In the genomic region with DNA sequence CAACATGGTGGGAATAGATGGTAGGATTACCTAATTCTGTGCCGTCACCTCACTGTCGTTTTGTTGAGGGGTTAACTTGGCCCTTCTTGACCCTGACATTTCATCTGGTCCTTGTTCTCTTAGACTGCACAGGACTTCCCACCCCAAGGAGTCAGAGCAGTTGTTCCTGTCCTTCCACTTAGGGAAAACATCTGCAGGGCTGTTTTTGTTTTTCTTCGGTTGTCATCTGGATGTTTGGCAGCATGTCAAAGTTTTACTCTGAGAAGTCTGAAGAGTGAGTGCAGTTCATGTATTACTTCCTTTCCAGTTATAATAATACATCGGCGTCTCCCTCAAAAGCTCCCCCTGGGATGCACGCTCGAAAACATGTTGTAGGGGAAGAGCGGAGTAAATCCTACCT, we compare ENCODE assay signal across 22 mouse cellular contexts.
DNase-seq lines count a peak whose midpoint lies in the region; ATAC-seq and TF ChIP-seq lines count a peak whose summit lies in the region.
"Had no signal": no experiment of that assay in that cellular context is flagged by ENCODE, and none has a peak within 500 bp of the region (broad histone marks: within the 10 kb centered on the region; RNA-seq: fewer than 3 reads in every experiment).

No protein-coding gene starts in this region.

- intact Hi-C loops in gastrocnemius, adult 2 months (cut with DNase I): no loop called here

- no peak for ATAC-seq in kidney, postnatal 0 days (replicated peaks; ENCODE audit: low FRiP score, low read depth)
- ATAC-seq in kidney, embryonic 15.5 days (replicated peaks; ENCODE audit: low FRiP score): no peak
- ATAC-seq: forebrain, embryonic 15.5 days; intestine, postnatal 0 days; midbrain, embryonic 15.5 days had no signal

- H3K9me3 ChIP-seq in kidney, postnatal 0 days (replicated peaks; ENCODE audit: low read length): no peaks in the 10 kb centered on the region
- H3K9me3 ChIP-seq in kidney, embryonic 15.5 days (replicated peaks): no peaks in the 10 kb centered on the region
- H3K9me3 ChIP-seq: forebrain, embryonic 15.5 days; hindbrain, embryonic 15.5 days; limb, embryonic 12.5 days; midbrain, embryonic 15.5 days had no signal

- no peak for TF ChIP-seq POLR2A in lung, adult 2 months (IDR thresholded peaks at IDR 0.05; ENCODE audit: borderline replicate concordance, extremely low read depth, low read depth, low read length)

- H3K9ac ChIP-seq in kidney, postnatal 0 days (ENCODE audit: low read depth, low read length): no peak overlapping the region
- H3K9ac ChIP-seq in kidney, embryonic 15.5 days: no peak overlapping the region
- H3K9ac ChIP-seq: forebrain, embryonic 15.5 days; hindbrain, embryonic 15.5 days; limb, embryonic 12.5 days; liver, embryonic 14.5 days; midbrain, embryonic 15.5 days had no signal

- WGBS in kidney, postnatal 0 days: 62% methylated on average over 8 of the region's 8 CpGs
- 51% methylated on average over 8 of the region's 8 CpGs for WGBS in kidney, embryonic 15.5 days
- 52% methylated on average over 8 of the region's 8 CpGs for WGBS in lung, adult 2 months

- no peak overlapping the region for H3K4me3 ChIP-seq in gastrocnemius, adult 2 months
- H3K4me3 ChIP-seq in kidney, postnatal 0 days (replicated peaks; ENCODE audit: low read depth, low read length): no peak overlapping the region
- H3K4me3 ChIP-seq in kidney, embryonic 15.5 days (replicated peaks): no peak overlapping the region
- no peak overlapping the region for H3K4me3 ChIP-seq in lung, adult 2 months (replicated peaks; ENCODE audit: extremely low read depth, low read depth, low read length)
- H3K4me3 ChIP-seq: erythroblast, embryonic 14.5 days; forebrain, embryonic 15.5 days; hindbrain, embryonic 15.5 days; left cerebral cortex, adult 2 months; limb, embryonic 12.5 days; midbrain, embryonic 15.5 days had no signal

- no peaks in the 10 kb centered on the region for H3K4me1 ChIP-seq in kidney, postnatal 0 days (replicated peaks; ENCODE audit: insufficient read depth, low read length)
- no peaks in the 10 kb centered on the region for H3K4me1 ChIP-seq in kidney, embryonic 15.5 days
- no peaks in the 10 kb centered on the region for H3K4me1 ChIP-seq in lung, adult 2 months (ENCODE audit: control insufficient read depth, insufficient read depth, low read length)
- H3K4me1 ChIP-seq: forebrain, embryonic 15.5 days; hindbrain, embryonic 15.5 days; limb, embryonic 12.5 days; midbrain, embryonic 15.5 days had no signal

- DNase-seq in gastrocnemius, adult 2 months: peak; percentile 40
- DNase-seq in gastrocnemius, postnatal 4 days (ENCODE audit: low spot score in 2 of 2): no peak
- DNase-seq in kidney, postnatal 0 days (ENCODE audit: low spot score): peak; percentile 74
- DNase-seq in lung, postnatal 10 days: peak; percentile 22
- no peak for DNase-seq in lung, adult 2 months
- DNase-seq in heart, postnatal 4 days: peak; percentile 15
- DNase-seq in right cerebral cortex, postnatal 25 days: no peak
- DNase-seq: adrenal gland, adult 8-10 months; cerebellum, postnatal 14 days; embryo, embryonic 11 days; right cerebral cortex, adult 18-20 months; spleen, adult 18-20 months; thymus, adult 18-20 months had no signal

- H3K36me3 ChIP-seq in kidney, postnatal 0 days (ENCODE audit: insufficient read depth, low read length): no peaks in the 10 kb centered on the region
- H3K36me3 ChIP-seq in kidney, embryonic 15.5 days: no peaks in the 10 kb centered on the region
- H3K36me3 ChIP-seq: forebrain, embryonic 15.5 days; hindbrain, embryonic 15.5 days; limb, embryonic 12.5 days; midbrain, embryonic 15.5 days had no signal

- peak overlapping the region; percentile 70 for H3K27ac ChIP-seq in gastrocnemius, adult 2 months
- H3K27ac ChIP-seq in kidney, postnatal 0 days: no peak overlapping the region
- H3K27ac ChIP-seq in kidney, embryonic 15.5 days: no peak overlapping the region
- H3K27ac ChIP-seq: forebrain, embryonic 15.5 days; hindbrain, embryonic 15.5 days; left cerebral cortex, adult 2 months; limb, embryonic 12.5 days; liver, embryonic 14.5 days; midbrain, embryonic 15.5 days had no signal

- H3K4me2 ChIP-seq in kidney, postnatal 0 days (ENCODE audit: low read length): no peak overlapping the region
- no peak overlapping the region for H3K4me2 ChIP-seq in kidney, embryonic 15.5 days
- H3K4me2 ChIP-seq: forebrain, embryonic 15.5 days; hindbrain, embryonic 15.5 days; limb, embryonic 12.5 days; midbrain, embryonic 15.5 days had no signal

- no peaks in the 10 kb centered on the region for H3K27me3 ChIP-seq in kidney, postnatal 0 days (ENCODE audit: insufficient read depth, low read length)
- H3K27me3 ChIP-seq in kidney, embryonic 15.5 days: no peaks in the 10 kb centered on the region
- H3K27me3 ChIP-seq: forebrain, embryonic 15.5 days; hindbrain, embryonic 15.5 days; limb, embryonic 12.5 days; midbrain, embryonic 15.5 days had no signal

- TF ChIP-seq CTCF in gastrocnemius, adult 2 months (IDR thresholded peaks at IDR 0.05): no peak
- no peak for TF ChIP-seq CTCF in kidney, postnatal 0 days (IDR thresholded peaks at IDR 0.05; ENCODE audit: low read depth)
- TF ChIP-seq CTCF in lung, adult 2 months (IDR thresholded peaks at IDR 0.05; ENCODE audit: insufficient read depth, low read length): no peak

Comparison
In these comparisons a context has a peak if more than half of its experiments do, and no peak if none do; other contexts are left out.
1. DNase-seq: peak in gastrocnemius, adult 2 months (single experiment), kidney, postnatal 0 days (single experiment), lung, postnatal 10 days (single experiment) and heart, postnatal 4 days (single experiment); none in gastrocnemius, postnatal 4 days (0 of 2), lung, adult 2 months (single experiment) and right cerebral cortex, postnatal 25 days (single experiment).